Mouse (Mus musculus) B cell, adult 67 days (primary cell): ENCODE measurements around the gene Ttc12. TPM values are rescaled to one million over a fixed set of nuclear protein-coding genes. Genes with fewer than 3 reads are reported as not detected.

Experiments used
- total RNA-seq, 2 experiments: library from RNA; stranded (reverse); gene quantifications; 4 replicates each; pipeline ENCODE4 v1.2.4; 2023

Ttc12 gene
- not detected for total RNA-seq

GRCm38 (mm10) chr9:49485892-49486311, at the start of gene Ttc12:
Gene Ttc12, minus strand, starts transcription at chr9:49486225.

GRCm38 (mm10) chr9:49426921-49427320, 59.1 kb downstream of the Ttc12 start, which contains the start of gene Ankk1:
Gene Ankk1, minus strand, starts transcription at chr9:49427021.

Other genes starting within 250 kb of the Ttc12 start
- gene Gm4894, start 235.7 kb downstream of the Ttc12 start, total RNA-seq: not detected
- gene Drd2, start 145.6 kb downstream of the Ttc12 start, total RNA-seq: not detected
- not detected for gene Ankk1, start 59.2 kb downstream of the Ttc12 start, total RNA-seq